Mouse (Mus musculus) ES-E14 (cell line): ENCODE data around the gene Cyp26c1. TPM values are rescaled to one million over a fixed set of nuclear protein-coding genes. Genes with fewer than 3 reads are reported as not detected.

Source experiments
- DNase-seq: peaks from one replicate; pipeline ENCODE4 v3.0.0-alpha.2; 2013; ENCODE audit warnings: low read depth, low spot score
- H3K27ac ChIP-seq: 2 replicates; pipeline ENCODE4 v1.5.1; 2012; ENCODE audit warnings: low read depth, mild to moderate bottlenecking, low read length, moderate library complexity, mixed read lengths; ENCODE audit not compliant: poor library complexity, insufficient read depth, severe bottlenecking
- H3K36me3 ChIP-seq: 2 replicates; pipeline ENCODE4 v1.6.1; 2012; ENCODE audit warnings: mild to moderate bottlenecking, low read length, moderate library complexity, mixed read lengths; ENCODE audit not compliant: control insufficient read depth, poor library complexity, insufficient read depth, severe bottlenecking
- H3K4me1 ChIP-seq, 2 experiments: fragments of 150-350 bp in 1 of 2; sonication (generic) in 1 of 2; 2 replicates each; pipeline ENCODE4 v1.6.1; 2012; ENCODE audit warnings: low read length in 2 of 2, mild to moderate bottlenecking in 1 of 2, mixed read lengths in 1 of 2; ENCODE audit not compliant: control insufficient read depth in 2 of 2, insufficient read depth in 2 of 2, poor library complexity in 1 of 2
- H3K4me3 ChIP-seq, 2 experiments: fragments of 150-350 bp in 1 of 2; sonication (generic) in 1 of 2; 2 replicates each; pipeline ENCODE4 v1.5.1; 2012; ENCODE audit warnings: low read length in 2 of 2, low read depth in 1 of 2, mild to moderate bottlenecking in 1 of 2, mixed read lengths in 1 of 2; ENCODE audit not compliant: insufficient read depth in 1 of 2, poor library complexity in 1 of 2, severe bottlenecking in 1 of 2
- H3K9ac ChIP-seq: 2 replicates; pipeline ENCODE4 v1.6.1; 2012; ENCODE audit warnings: low read depth, mild to moderate bottlenecking, low read length, mixed read lengths; ENCODE audit not compliant: poor library complexity, insufficient read depth, severe bottlenecking
- H3K9me3 ChIP-seq: fragments of 150-350 bp; sonication (generic); 2 replicates; pipeline ENCODE4 v1.6.1; 2012; ENCODE audit warnings: low read depth, mild to moderate bottlenecking, low read length; ENCODE audit not compliant: control insufficient read depth, insufficient read depth
- CHD2 ChIP-seq: IDR thresholded peaks from 2 replicates; pipeline ENCODE4 v1.6.1; 2014; ENCODE audit warnings: mild to moderate bottlenecking, low read depth, low read length, inconsistent platforms
- HCFC1 ChIP-seq: IDR thresholded peaks from 2 replicates; pipeline ENCODE4 v1.6.1; 2012; ENCODE audit warnings: low read length, inconsistent platforms, borderline replicate concordance; ENCODE audit not compliant: insufficient read depth
- MAFK ChIP-seq: IDR thresholded peaks from 2 replicates; pipeline ENCODE4 v1.6.1; 2014; ENCODE audit warnings: mild to moderate bottlenecking, low read depth, low read length, inconsistent platforms; ENCODE audit not compliant: insufficient read depth
- ZC3H11A ChIP-seq: IDR thresholded peaks from 2 replicates; pipeline ENCODE4 v1.6.1; 2012; ENCODE audit warnings: low read depth, mild to moderate bottlenecking, inconsistent platforms, low read length, borderline replicate concordance
- ZNF384 ChIP-seq: IDR thresholded peaks from 2 replicates; pipeline ENCODE4 v1.6.1; 2012; ENCODE audit warnings: low read depth, low read length, inconsistent platforms
- in situ Hi-C, 2 experiments: fragments of 600-800 bp; cut with MboI; formaldehyde crosslinking; loops; one replicate each; pipeline ENCODE4 v1.15.1; 2025; ENCODE audit warnings: low sequenced_read_pairs in 2 of 2, inconsistent platforms in 1 of 2; ENCODE audit not compliant: unreplicated experiment in 2 of 2
- total RNA-seq: library from RNA; depleted of rRNA; stranded (reverse); fragments of 300-350 nt; gene quantifications from 2 replicates; pipeline ENCODE4 v1.2.3, GENCODE M21; 2012

Cyp26c1 gene
- total RNA-seq, 1 experiment = 0.31 TPM

DNA sequence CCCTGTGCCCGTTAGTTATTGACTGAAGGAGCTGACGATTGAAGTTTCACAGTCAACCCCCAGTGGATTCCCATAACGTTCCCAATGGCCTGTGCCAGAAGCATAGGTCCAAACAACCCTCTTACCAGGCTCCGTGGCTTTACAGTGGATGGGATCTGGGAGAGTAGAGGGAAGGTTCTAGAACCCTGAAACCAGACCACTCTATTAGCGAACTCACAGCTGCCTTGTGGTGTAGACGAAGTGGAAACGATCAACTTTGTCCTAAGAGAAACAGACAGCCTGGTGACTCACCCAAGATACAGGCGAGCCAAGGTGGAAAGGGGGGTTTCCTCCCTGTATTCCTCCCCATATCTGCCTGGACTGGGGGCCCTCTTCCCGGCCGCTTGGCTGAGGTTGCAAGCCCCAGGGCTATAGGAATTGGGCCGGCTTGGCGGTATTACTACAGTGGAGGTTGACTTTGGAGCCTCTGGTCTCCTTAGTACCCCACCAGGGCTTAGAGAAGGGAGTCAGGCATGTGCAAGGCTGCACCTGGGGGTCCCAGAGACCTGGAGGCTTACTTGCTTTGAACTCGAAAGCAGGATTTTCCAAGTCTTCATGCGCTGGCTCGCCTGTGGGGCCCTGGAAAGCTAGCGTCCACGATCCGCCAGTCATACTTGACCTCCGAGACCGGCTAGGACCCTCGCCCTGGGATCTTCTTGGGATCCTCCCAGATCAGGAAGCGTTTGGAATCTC lies 11.4 kb downstream of the Cyp26c1 start:
- H3K36me3 ChIP-seq = no peaks in the 10 kb centered on the region
- peaks cover 0 to 6% of the 10 kb centered on the region in 2 experiments; a peak in 1 of 4 replicates for H3K4me1 ChIP-seq
- no peak overlapping the region for H3K4me3 ChIP-seq
- H3K9me3 ChIP-seq = no peaks in the 10 kb centered on the region
- TF ChIP-seq HCFC1 = no peak
- no peak for TF ChIP-seq ZNF384
- TF ChIP-seq ZC3H11A = no peak
- TF ChIP-seq MAFK = no peak
- no peak for TF ChIP-seq CHD2
- no peak for DNase-seq
- in situ Hi-C loops = loop anchor here in 1 of 2 experiments (5.0 kb wide), 1 partner anchor 186 kb away; no protein-coding TSS in a partner anchor
- no peak overlapping the region for H3K27ac ChIP-seq
- H3K9ac ChIP-seq = no peak overlapping the region

DNA sequence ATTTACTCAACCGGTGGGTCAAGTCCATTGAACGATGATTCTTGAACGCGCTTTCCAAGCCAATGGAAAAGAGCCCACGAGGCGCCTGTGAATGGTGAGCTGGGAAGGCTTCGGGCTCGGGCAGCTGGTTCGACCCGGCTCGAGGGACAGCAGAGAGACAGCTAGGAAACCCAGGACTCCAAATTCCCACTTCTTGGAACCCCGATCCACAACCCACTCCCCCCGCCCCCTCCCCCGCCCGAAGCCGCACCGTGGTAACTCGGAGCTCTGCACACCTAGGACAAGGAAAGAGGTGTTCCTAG lies 11.9 kb downstream of the Cyp26c1 start:
- H3K9ac ChIP-seq = no peak overlapping the region
- H3K36me3 ChIP-seq = no peaks in the 10 kb centered on the region
- H3K4me3 ChIP-seq = peak overlapping the region; percentile 47 to 66; a peak in 3 of 4 replicates
- in situ Hi-C loops = loop anchor here in 1 of 2 experiments (5.0 kb wide), 1 partner anchor 185 kb away; no protein-coding TSS in a partner anchor
- no peak overlapping the region for H3K27ac ChIP-seq
- peaks cover 0 to 6% of the 10 kb centered on the region in 2 experiments; a peak in 1 of 4 replicates for H3K4me1 ChIP-seq
- no peak for TF ChIP-seq CHD2
- no peak for TF ChIP-seq ZC3H11A
- TF ChIP-seq MAFK = no peak
- no peak for TF ChIP-seq HCFC1
- TF ChIP-seq ZNF384 = no peak
- no peaks in the 10 kb centered on the region for H3K9me3 ChIP-seq
- no peak for DNase-seq

- peak within 1 kb of the TSS; percentile 9; the same call in 1 of the 2 replicates for H3K9ac ChIP-seq
- peak within 1 kb of the TSS; percentile 47 to 66 for H3K4me3 ChIP-seq
- no peak within 1 kb of the TSS for H3K27ac ChIP-seq
- no peak for DNase-seq
- H3K36me3 ChIP-seq = no peaks in the 10 kb centered on the region
- peaks cover 0 to 6% of the 10 kb centered on the region in 2 experiments; a peak in 1 of 4 replicates for H3K4me1 ChIP-seq
- in situ Hi-C loops = loop anchor here in 1 of 2 experiments (5.0 kb wide), 1 partner anchor 185 kb away; no protein-coding TSS in a partner anchor
- no peaks in the 10 kb centered on the region for H3K9me3 ChIP-seq
- no peak for TF ChIP-seq HCFC1
Measured at GRCm38 (mm10) chr19:37697651-37698272, 12.4 kb downstream of the Cyp26c1 start, which contains the start of gene Cyp26a1. Cyp26a1 (plus strand) TSS chr19:37697798.

DNA sequence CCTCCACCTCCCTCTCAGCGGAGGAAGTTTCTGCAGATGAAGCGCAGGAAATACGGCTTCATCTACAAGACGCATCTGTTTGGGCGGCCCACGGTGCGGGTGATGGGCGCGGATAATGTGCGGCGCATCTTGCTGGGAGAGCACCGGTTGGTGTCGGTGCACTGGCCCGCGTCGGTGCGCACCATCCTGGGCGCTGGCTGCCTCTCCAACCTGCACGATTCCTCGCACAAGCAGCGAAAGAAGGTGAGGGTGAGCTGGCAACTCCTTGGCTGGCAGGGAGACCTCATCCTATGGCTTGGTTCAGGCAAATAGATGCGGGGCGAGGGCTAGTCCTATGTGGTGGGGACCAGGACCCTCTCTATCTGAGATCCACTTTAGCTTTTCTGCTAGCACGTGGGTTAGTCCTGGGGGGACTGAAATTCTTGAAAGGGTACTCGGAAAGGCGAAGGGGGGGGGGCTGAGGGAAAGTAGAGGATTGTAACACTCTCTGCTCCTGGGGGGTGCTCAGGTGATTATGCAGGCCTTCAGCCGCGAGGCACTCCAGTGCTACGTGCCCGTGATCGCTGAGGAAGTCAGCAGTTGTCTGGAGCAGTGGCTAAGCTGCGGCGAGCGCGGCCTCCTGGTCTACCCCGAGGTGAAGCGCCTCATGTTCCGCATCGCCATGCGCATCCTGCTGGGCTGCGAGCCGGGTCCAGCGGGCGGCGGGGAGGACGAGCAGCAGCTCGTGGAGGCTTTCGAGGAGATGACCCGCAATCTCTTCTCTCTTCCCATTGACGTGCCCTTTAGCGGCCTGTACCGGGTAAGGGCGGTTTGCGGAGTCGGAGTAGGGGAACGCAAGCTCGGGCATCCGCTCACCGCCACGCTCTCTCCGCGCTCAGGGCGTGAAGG lies 13.1 kb downstream of the Cyp26c1 start:
- no peak for DNase-seq
- Histone ChIP-seq H3K36me3 (no peaks in the 10 kb centered on the region), H3K4me1 (peaks cover 0 to 6% of the 10 kb centered on the region in 2 experiments; a peak in 1 of 4 replicates), H3K9me3 (no peaks in the 10 kb centered on the region), H3K9ac (no peak overlapping the region), H3K27ac (no peak overlapping the region), H3K4me3 (peak overlapping the region; percentile 47 to 66; a peak in 3 of 4 replicates)
- in situ Hi-C loops = loop anchor here in 1 of 2 experiments (5.0 kb wide), 1 partner anchor 184 kb away; no protein-coding TSS in a partner anchor
- TF ChIP-seq ZC3H11A (no peak), CHD2 (no peak), HCFC1 (no peak), ZNF384 (no peak), MAFK (no peak)
